9 mouse cellular contexts compared by ENCODE assay signal in the genomic region with DNA sequence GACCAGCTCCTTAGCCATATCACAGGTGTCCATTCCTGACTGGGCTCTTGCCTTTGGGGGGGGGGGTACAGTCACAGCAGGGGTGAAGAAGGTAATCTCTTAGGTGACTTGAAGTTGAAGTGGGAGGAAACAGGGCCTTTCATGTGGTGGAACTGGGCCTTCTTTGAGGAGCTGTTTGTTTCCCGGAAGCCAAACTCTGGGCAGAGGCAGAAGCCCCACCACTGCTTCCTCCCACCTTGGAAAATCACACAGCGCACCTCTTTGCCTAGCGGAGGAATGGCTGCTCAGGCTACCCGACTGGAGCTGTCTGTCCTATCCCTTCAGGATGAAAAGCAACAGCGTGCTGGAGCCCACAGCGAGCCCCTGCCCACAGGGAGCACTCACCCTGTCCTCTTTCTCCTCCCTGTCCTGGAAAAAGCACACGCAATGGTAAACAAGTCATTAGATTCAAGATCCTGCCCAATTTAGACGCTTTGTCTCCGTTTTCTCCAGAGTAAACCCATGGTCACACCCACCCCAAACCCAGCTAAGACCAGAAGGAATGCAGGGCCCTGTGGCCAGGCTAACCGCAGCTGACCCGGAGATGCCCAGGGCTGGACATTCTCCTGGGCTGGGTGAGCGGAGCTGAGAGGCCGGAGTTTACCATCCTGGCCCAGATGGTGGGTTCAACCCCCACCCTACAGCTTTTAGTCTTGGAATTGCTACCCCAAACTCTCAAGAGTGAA. TPM values are rescaled to one million over a fixed set of nuclear protein-coding genes. Genes with fewer than 3 reads are reported as not detected.
A peak's percentile ranks its signal among the peaks of the same experiment; 100 is the strongest.
DNase-seq lines count a peak whose midpoint lies in the region; ATAC-seq and TF ChIP-seq lines count a peak whose summit lies in the region.
"Had no signal": no experiment of that assay in that cellular context is flagged by ENCODE, and none has a peak within 500 bp of the region (broad histone marks: within the 10 kb centered on the region; RNA-seq: fewer than 3 reads in every experiment).

No protein-coding gene starts in this region.

- DNase-seq in heart, postnatal 14 days, result no peak
- DNase-seq in spleen, adult 2 months (ENCODE audit: low read depth in 1 of 2, low spot score in 2 of 2), result peak in 1 of 2 experiments; percentile 31
- DNase-seq in spleen, postnatal 10 days (ENCODE audit: low spot score in 2 of 2), result no peak
- DNase-seq in liver, embryonic 13.5 days, result no peak
- no peak for DNase-seq in ovary, postnatal 14 days (ENCODE audit: low spot score)
- no peak for DNase-seq in gastrocnemius, adult 18-20 months (ENCODE audit: low spot score)
- DNase-seq in gastrocnemius, postnatal 10 days, result no peak
- DNase-seq: adrenal gland, postnatal 14 days had no signal

- no peak overlapping the region for H3K4me3 ChIP-seq in heart, embryonic 13.5 days
- no peak overlapping the region for H3K4me3 ChIP-seq in spleen, adult 2 months (ENCODE audit: extremely low read depth, insufficient read depth, insufficient read length)
- no peak overlapping the region for H3K4me3 ChIP-seq in liver, embryonic 13.5 days (replicated peaks)

- no peaks in the 10 kb centered on the region for H3K9me3 ChIP-seq in heart, embryonic 13.5 days
- no peaks in the 10 kb centered on the region for H3K9me3 ChIP-seq in liver, embryonic 13.5 days (replicated peaks)

- peak overlapping the region; percentile 38; the same call in 1 of the 2 replicates for H3K4me2 ChIP-seq in heart, embryonic 13.5 days
- H3K4me2 ChIP-seq in liver, embryonic 13.5 days, result peak overlapping the region; percentile 0; the same call in 1 of the 2 replicates

- WGBS in heart, embryonic 13.5 days, result 65% methylated on average over 13 of the region's 13 CpGs
- 76% methylated on average over 13 of the region's 13 CpGs for WGBS in spleen, adult 2 months
- WGBS in liver, embryonic 13.5 days (ENCODE audit: insufficient replicate concordance), result 64% methylated on average over 13 of the region's 13 CpGs

- H3K27ac ChIP-seq in heart, embryonic 13.5 days (replicated peaks), result peak overlapping the region; percentile 84
- H3K27ac ChIP-seq in spleen, adult 2 months (ENCODE audit: insufficient read depth, low read length), result peak overlapping the region; percentile 63
- H3K27ac ChIP-seq in liver, embryonic 13.5 days, result 0 out of 2 replicates have a peak overlapping the region, but pooled peaks have one; percentile 16

- H3K9ac ChIP-seq in heart, embryonic 13.5 days, result peak overlapping the region; percentile 52; the same call in 1 of the 2 replicates
- H3K9ac ChIP-seq in liver, embryonic 13.5 days, result no peak overlapping the region

- peaks cover 73% of the 10 kb centered on the region for H3K4me1 ChIP-seq in heart, embryonic 13.5 days
- H3K4me1 ChIP-seq in spleen, adult 2 months (ENCODE audit: control insufficient read depth, insufficient read depth, insufficient read length), result peaks cover 61% of the 10 kb centered on the region
- peaks cover 72% of the 10 kb centered on the region for H3K4me1 ChIP-seq in liver, embryonic 13.5 days (replicated peaks)

- no peaks in the 10 kb centered on the region for H3K27me3 ChIP-seq in heart, embryonic 13.5 days (replicated peaks)
- H3K27me3 ChIP-seq in spleen, adult 2 months (ENCODE audit: control insufficient read depth, insufficient read depth, low read length), result no peaks in the 10 kb centered on the region
- H3K27me3 ChIP-seq in liver, embryonic 13.5 days, result no peaks in the 10 kb centered on the region

- TF ChIP-seq CTCF in spleen, adult 2 months (IDR thresholded peaks at IDR 0.05; ENCODE audit: extremely low read depth, insufficient read depth, insufficient read length, insufficient replicate concordance), result no peak

- no peak for TF ChIP-seq POLR2A in spleen, adult 2 months (IDR thresholded peaks at IDR 0.05; ENCODE audit: low read depth, low read length)

- ATAC-seq in heart, embryonic 13.5 days (ENCODE audit: extremely low read depth, insufficient number of reproducible peaks, low FRiP score, low TSS enrichment), result no peak
- no peak for ATAC-seq in liver, embryonic 13.5 days (ENCODE audit: low read depth)

- intact Hi-C loops in heart, postnatal 14 days (cut with DNase I), result loop anchor here (2.0 kb wide), 1 partner anchor 18 kb away; no protein-coding TSS in a partner anchor

- no peaks in the 10 kb centered on the region for H3K36me3 ChIP-seq in heart, embryonic 13.5 days
- H3K36me3 ChIP-seq in spleen, adult 2 months (ENCODE audit: control insufficient read depth, insufficient read depth, low read length), result peaks cover 5% of the 10 kb centered on the region; the same call in 1 of the 2 replicates
- no peaks in the 10 kb centered on the region for H3K36me3 ChIP-seq in liver, embryonic 13.5 days

RNA-seq across cellular contexts. Expression of a gene that starts 24.1 kb away (rescaled TPM):
- polyA plus RNA-seq in heart, embryonic 13.5 days (2015; fragmentation: Nextera tagmentation; extraction: Ambion mirVana), result 18.3 and 18.6 TPM in 2 replicates
- total RNA-seq in heart, postnatal 14 days (2021), result 10 to 100 TPM; 37.0 to 41.0 TPM
- 24.4 and 31.3 TPM in 2 replicates for polyA plus RNA-seq in spleen, adult 2 months (2012; rRNA removed)
- polyA plus RNA-seq in liver, embryonic 13.5 days (2015; fragmentation: Nextera tagmentation; extraction: Ambion mirVana), result 9.1 and 13.2 TPM in 2 replicates
- 1 to 10 TPM; 5.3 to 7.2 TPM for total RNA-seq in gastrocnemius, adult 18-20 months (2021)
- 10 to 100 TPM; 17.2 to 19.9 TPM for total RNA-seq in gastrocnemius, postnatal 10 days (2021)

Comparison
In these comparisons a context has a peak if more than half of its experiments do, and no peak if none do; other contexts are left out.
1. H3K27ac ChIP-seq: peak in every context shown above with its lines; median percentile 84 in heart, embryonic 13.5 days; 63 in spleen, adult 2 months; 16 in liver, embryonic 13.5 days.